Mouse (Mus musculus) midbrain, embryonic 11.5 days (tissue): ENCODE results near the gene Wdr82. TPM values are rescaled to one million over a fixed set of nuclear protein-coding genes. Genes with fewer than 3 reads are reported as not detected.

ENCODE experiments used
- ATAC-seq: fragments of 200-750 bp; cut with Nextera tagmentation; 2 replicates; pipeline ENCODE4 v1.8.0; 2017; ENCODE audit warnings: moderate TSS enrichment, moderate library complexity; ENCODE audit not compliant: low FRiP score
- DNase-seq: peaks from one replicate; pipeline ENCODE4 v3.0.0; 2015; ENCODE audit warnings: low spot score; ENCODE audit errors: missing footprints
- H3K27ac ChIP-seq: fragments of 300-500 bp; sonication (generic); 2 replicates; pipeline ENCODE4 v1.5.1; 2014; ENCODE audit warnings: low read depth, low read length
- H3K27me3 ChIP-seq: fragments of 300-500 bp; sonication (generic); 2 replicates; pipeline ENCODE4 v1.6.1; 2014; ENCODE audit warnings: mild to moderate bottlenecking, low read length, moderate library complexity, mixed read lengths; ENCODE audit not compliant: control insufficient read depth, insufficient read depth
- H3K36me3 ChIP-seq: fragments of 300-500 bp; sonication (generic); 2 replicates; pipeline ENCODE4 v1.6.1; 2014; ENCODE audit warnings: mild to moderate bottlenecking, low read length, moderate library complexity, mixed read lengths; ENCODE audit not compliant: control insufficient read depth, insufficient read depth
- H3K4me1 ChIP-seq: fragments of 300-500 bp; sonication (generic); 2 replicates; pipeline ENCODE4 v1.6.1; 2014; ENCODE audit warnings: low read length; ENCODE audit not compliant: control insufficient read depth, insufficient read depth
- H3K4me2 ChIP-seq: fragments of 300-500 bp; sonication (generic); 2 replicates; pipeline ENCODE4 v1.6.1; 2014; ENCODE audit warnings: mild to moderate bottlenecking, moderate library complexity
- H3K4me3 ChIP-seq: fragments of 300-500 bp; sonication (generic); 2 replicates; pipeline ENCODE4 v1.5.1; 2014; ENCODE audit warnings: low read depth, low read length
- H3K9ac ChIP-seq: fragments of 300-500 bp; sonication (generic); 2 replicates; pipeline ENCODE4 v1.6.1; 2014; ENCODE audit warnings: low read length
- H3K9me3 ChIP-seq: fragments of 300-500 bp; sonication (generic); 2 replicates; pipeline ENCODE4 v1.6.1; 2016; ENCODE audit warnings: low read length; ENCODE audit not compliant: control insufficient read depth
- WGBS: fragments of 180-500 bp; shearing (Covaris S2); extraction: QIAGEN DNeasy Blood & Tissue Kit; methylation state at CpG from one replicate; pipeline ENCODE4 v1.1.7; 2014; 5-methylcytosine and 5-hydroxymethylcytosine counted together
- polyA plus RNA-seq: library from polyadenylated mRNA; unstranded; fragments of >200 nt; fragmentation: Nextera tagmentation; extraction: Ambion mirVana; gene quantifications from 2 replicates; pipeline ENCODE4 v1.2.1, GENCODE M21; 2014

Wdr82 gene
- polyA plus RNA-seq, 1 experiment from 2014 or later, result 32.6 TPM

GRCm38 (mm10) chr9:106210853-106211609, 40.3 kb downstream of the Wdr82 start:
- ATAC-seq, result peak; percentile 15; the same call in 1 of the 2 replicates
- H3K9me3 ChIP-seq, result no peaks in the 10 kb centered on the region
- 33% methylated on average over 9 of the region's 9 CpGs for WGBS

GRCm38 (mm10) chr9:106211680-106212593, 41.2 kb downstream of the Wdr82 start:
- Histone ChIP-seq H3K27ac (peak overlapping the region; percentile 37; the same call in 1 of the 2 replicates), H3K9me3 (no peaks in the 10 kb centered on the region), H3K4me2 (peak overlapping the region; percentile 43), H3K36me3 (peaks cover 2% of the 10 kb centered on the region; the same call in 1 of the 2 replicates), H3K4me1 (peaks cover 10% of the 10 kb centered on the region), H3K4me3 (peak overlapping the region; percentile 19; the same call in 1 of the 2 replicates), H3K27me3 (no peaks in the 10 kb centered on the region), H3K9ac (peak overlapping the region; percentile 61)
- DNase-seq (peak; percentile 99), ATAC-seq (peak; percentile 89)
- WGBS, result 17% methylated on average over 37 of the region's 37 CpGs

More at GRCm38 (mm10) chr9:106210853-106211609, 40.3 kb downstream of the Wdr82 start:
- Histone ChIP-seq H3K4me2 (peak overlapping the region; percentile 43), H3K27me3 (no peaks in the 10 kb centered on the region), H3K4me3 (no peak overlapping the region), H3K4me1 (peaks cover 10% of the 10 kb centered on the region), H3K27ac (no peak overlapping the region), H3K9ac (peak overlapping the region; percentile 61; the same call in 1 of the 2 replicates), H3K36me3 (peaks cover 2% of the 10 kb centered on the region; the same call in 1 of the 2 replicates)
- DNase-seq, result no peak

- Histone ChIP-seq H3K9me3 (no peaks in the 10 kb centered on the region), H3K4me3 (no peak overlapping the region), H3K27me3 (no peaks in the 10 kb centered on the region), H3K9ac (no peak overlapping the region), H3K4me1 (peaks cover 10% of the 10 kb centered on the region), H3K36me3 (peaks cover 2% of the 10 kb centered on the region; the same call in 1 of the 2 replicates), H3K27ac (no peak overlapping the region), H3K4me2 (no peak overlapping the region)
- 93% methylated on average over 12 of the region's 12 CpGs for WGBS
- ATAC-seq (no peak), DNase-seq (no peak)
These were observed 41.9 kb downstream of the Wdr82 start for GRCm38 (mm10) chr9:106212594-106212981.

GRCm38 (mm10) chr9:106215341-106216125, 44.8 kb downstream of the Wdr82 start:
- 83% methylated on average over 6 of the region's 6 CpGs for WGBS
- H3K4me3 ChIP-seq, result no peak overlapping the region
- peaks cover 10% of the 10 kb centered on the region for H3K4me1 ChIP-seq
- H3K27ac ChIP-seq, result no peak overlapping the region
- no peaks in the 10 kb centered on the region for H3K27me3 ChIP-seq
- H3K9ac ChIP-seq, result no peak overlapping the region
- no peaks in the 10 kb centered on the region for H3K9me3 ChIP-seq
- H3K4me2 ChIP-seq, result no peak overlapping the region
- ATAC-seq (no peak), DNase-seq (no peak)
- peaks cover 2% of the 10 kb centered on the region; the same call in 1 of the 2 replicates for H3K36me3 ChIP-seq

- ATAC-seq, result no peak
- H3K27ac ChIP-seq, result no peak overlapping the region
- 87% methylated on average over 7 of the region's 7 CpGs for WGBS
- H3K4me2 ChIP-seq, result no peak overlapping the region
- no peak for DNase-seq
- no peaks in the 10 kb centered on the region for H3K27me3 ChIP-seq
- peaks cover 2% of the 10 kb centered on the region; the same call in 1 of the 2 replicates for H3K36me3 ChIP-seq
- no peak overlapping the region for H3K9ac ChIP-seq
- H3K4me1 ChIP-seq, result peaks cover 4% of the 10 kb centered on the region; the same call in 1 of the 2 replicates
- H3K9me3 ChIP-seq, result no peaks in the 10 kb centered on the region
- no peak overlapping the region for H3K4me3 ChIP-seq
These were observed 46.2 kb downstream of the Wdr82 start for GRCm38 (mm10) chr9:106216971-106217370.

- Histone ChIP-seq H3K4me2 (no peak overlapping the region), H3K27ac (no peak overlapping the region), H3K4me1 (peaks cover 3% of the 10 kb centered on the region; the same call in 1 of the 2 replicates), H3K4me3 (no peak overlapping the region), H3K36me3 (no peaks in the 10 kb centered on the region), H3K9ac (no peak overlapping the region), H3K9me3 (no peaks in the 10 kb centered on the region), H3K27me3 (peaks cover 6% of the 10 kb centered on the region; the same call in 1 of the 2 replicates)
- ATAC-seq (no peak), DNase-seq (no peak)
- WGBS, result 75% methylated on average over 8 of the region's 8 CpGs
These were observed 50.3 kb downstream of the Wdr82 start for GRCm38 (mm10) chr9:106220894-106221523.

GRCm38 (mm10) chr9:106222261-106222851, 51.6 kb downstream of the Wdr82 start, which contains the start of gene Tlr9:
TSS of gene Tlr9 (plus strand) at chr9:106222598.
- no peak for DNase-seq
- 80% methylated on average over 4 of the region's 4 CpGs for WGBS
- H3K4me1 ChIP-seq, result peaks cover 5% of the 10 kb centered on the region; the same call in 1 of the 2 replicates

GRCm38 (mm10) chr9:106222994-106223393, 52.3 kb downstream of the Wdr82 start:
- H3K4me1 ChIP-seq, result peaks cover 5% of the 10 kb centered on the region; the same call in 1 of the 2 replicates
- no peak overlapping the region for H3K9ac ChIP-seq
- H3K9me3 ChIP-seq, result no peaks in the 10 kb centered on the region
- peaks cover 6% of the 10 kb centered on the region; the same call in 1 of the 2 replicates for H3K27me3 ChIP-seq
- no peak for DNase-seq
- no peak for ATAC-seq
- no peaks in the 10 kb centered on the region for H3K36me3 ChIP-seq
- H3K4me3 ChIP-seq, result no peak overlapping the region
- H3K4me2 ChIP-seq, result no peak overlapping the region
- H3K27ac ChIP-seq, result no peak overlapping the region
- whole genome bisulfite sequencing, result 88% methylated on average over 4 of the region's 4 CpGs

More at GRCm38 (mm10) chr9:106222261-106222851, 51.6 kb downstream of the Wdr82 start, which contains the start of gene Tlr9:
- H3K9ac ChIP-seq, result no peak within 1 kb of the TSS
- ATAC-seq, result no peak
- H3K27ac ChIP-seq, result no peak within 1 kb of the TSS
- H3K9me3 ChIP-seq, result no peaks in the 10 kb centered on the region
- no peak within 1 kb of the TSS for H3K4me2 ChIP-seq
- no peak within 1 kb of the TSS for H3K4me3 ChIP-seq
- H3K36me3 ChIP-seq, result no peaks in the 10 kb centered on the region
- peaks cover 6% of the 10 kb centered on the region; the same call in 1 of the 2 replicates for H3K27me3 ChIP-seq
